Mouse (Mus musculus): ENCODE measurements around the gene Slc25a18. TPM values are rescaled to one million over a fixed set of nuclear protein-coding genes. Genes with fewer than 3 reads are reported as not detected.

Gene Slc25a18
- total RNA-seq, 4 experiments from 2014 or later = 58.9 to 64.1 (median 61.9) TPM

- no peak for DNase-seq (ENCODE audit: low spot score in 2 of 2)
These were observed 66.9 kb downstream of the Slc25a18 start for GRCm38 (mm10) chr6:120840258-120840657.

GRCm38 (mm10) chr6:120841754-120842153 is 68.4 kb downstream of the Slc25a18 start:
- no peak for DNase-seq (ENCODE audit: low spot score in 2 of 2)

Small RNA genes within 50 kb of the gene (microRNA-seq; reads per million reads assigned to microRNA genes)
- 0 reads per million in 2 experiments for gene Gm25193

Other genes with a start within 250 kb of the Slc25a18 start
- gene Hdhd5, start 242.3 kb upstream of the Slc25a18 start, total RNA-seq (2022) = 10 to 100 TPM; 32.5 to 39.6 (median 35.5) TPM
- gene Cecr2, start 107.2 kb upstream of the Slc25a18 start, total RNA-seq (2022) = 10 to 100 TPM in 3 of 4 experiments, 1 to 10 TPM in 1; 7.7 to 15.9 (median 13.5) TPM
- gene Atp6v1e1, start 49.2 kb downstream of the Slc25a18 start, total RNA-seq (2022) = 100 to 1,000 TPM; 467 to 514 (median 483) TPM
- gene Bcl2l13, start 62.6 kb downstream of the Slc25a18 start, total RNA-seq (2022) = 10 to 100 TPM; 37.5 to 40.6 (median 39.1) TPM
- 10 to 100 TPM; 10.9 to 16.3 (median 14.8) TPM for gene Bid, start 143.3 kb downstream of the Slc25a18 start, total RNA-seq (2022)

Data from layer of hippocampus, adult 8-10 months (tissue).